Mouse (Mus musculus): ENCODE data around the gene Nat8. TPM values are rescaled to one million over a fixed set of nuclear protein-coding genes. Genes with fewer than 3 reads are reported as not detected.
"Not testable (repeated sequence)": the region's sequence is repeated elsewhere in the genome, so short reads cannot be mapped to it uniquely, and the experiment has no call there.

Nat8 gene
- polyA plus RNA-seq, 1 experiment = not detected

- Histone ChIP-seq H3ac (ENCODE audit: control insufficient read depth, insufficient read length) (no peak overlapping the region), H3K36me3 (ENCODE audit: control insufficient read depth, insufficient read depth) (no peaks in the 10 kb centered on the region), H3K27me3 (ENCODE audit: control insufficient read depth, insufficient read depth, insufficient read length) (no peaks in the 10 kb centered on the region), H3K4me3 (no peak overlapping the region), H3K4me2 (ENCODE audit: low read depth) (no peak overlapping the region), H3K79me2 (ENCODE audit: control insufficient read depth, insufficient read depth) (no peaks in the 10 kb centered on the region)
- no peak for TF ChIP-seq CEBPB (IDR thresholded peaks at IDR 0.05; ENCODE audit: insufficient read depth, poor library complexity, severe bottlenecking)
- TF ChIP-seq TCF3 (IDR thresholded peaks at IDR 0.05; ENCODE audit: insufficient read length, low read depth) = no peak
- TF ChIP-seq POLR2A (IDR thresholded peaks at IDR 0.05; ENCODE audit: insufficient read length, low read depth) = no peak
- TF ChIP-seq POLR2AphosphoS2 (IDR thresholded peaks at IDR 0.05; ENCODE audit: insufficient read length, low read depth) = no peak
- no peak for TF ChIP-seq SRF (IDR thresholded peaks at IDR 0.05; ENCODE audit: control insufficient read depth, insufficient read length, low read depth)
- no peak for TF ChIP-seq MAX (IDR thresholded peaks at IDR 0.05; ENCODE audit: low read depth)
- TF ChIP-seq MYOG (IDR thresholded peaks at IDR 0.05; ENCODE audit: control insufficient read depth in 1 of 3, insufficient read depth in 1 of 3, insufficient read length in 2 of 3, low read depth in 2 of 3) = no peak
Measured at GRCm38 (mm10) chr6:85822286-85822685, 9.6 kb downstream of the Nat8 start.

GRCm38 (mm10) chr6:85820837-85821236 lies 11.0 kb downstream of the Nat8 start, which contains the start of the genes Nat8f6 and Nat8f5:
Gene Nat8f6 (minus strand): TSS chr6:85820954.
Gene Nat8f5 (minus strand): TSS chr6:85820972.
- H3K27me3 ChIP-seq (ENCODE audit: control insufficient read depth, insufficient read depth, insufficient read length) = no peaks in the 10 kb centered on the region
- H3ac ChIP-seq (ENCODE audit: control insufficient read depth, insufficient read length) = no peak within 1 kb of the TSS
- no peaks in the 10 kb centered on the region for H3K36me3 ChIP-seq (ENCODE audit: control insufficient read depth, insufficient read depth)
- no peak within 1 kb of the TSS for H3K4me3 ChIP-seq
- no peaks in the 10 kb centered on the region for H3K79me2 ChIP-seq (ENCODE audit: control insufficient read depth, insufficient read depth)
- TF ChIP-seq MAX (IDR thresholded peaks at IDR 0.05; ENCODE audit: low read depth) = no peak
- TF ChIP-seq USF1 (IDR thresholded peaks at IDR 0.05; ENCODE audit: low read depth) = no peak
- TF ChIP-seq TCF12 (IDR thresholded peaks at IDR 0.05; ENCODE audit: insufficient read depth, poor library complexity, severe bottlenecking) = no peak
- no peak for TF ChIP-seq MYOD1 (IDR thresholded peaks at IDR 0.05; ENCODE audit: control insufficient read depth in 1 of 3, insufficient read length in 2 of 3, low read depth in 2 of 3)
- no peak for TF ChIP-seq POLR2AphosphoS2 (IDR thresholded peaks at IDR 0.05; ENCODE audit: insufficient read length, low read depth)
- no peak for TF ChIP-seq SRF (IDR thresholded peaks at IDR 0.05; ENCODE audit: control insufficient read depth, insufficient read length, low read depth)
- no peak for TF ChIP-seq E2F4 (IDR thresholded peaks at IDR 0.05; ENCODE audit: insufficient read depth)
- no peak for TF ChIP-seq TCF3 (IDR thresholded peaks at IDR 0.05; ENCODE audit: insufficient read length, low read depth)
- no peak for TF ChIP-seq REST (IDR thresholded peaks at IDR 0.05; ENCODE audit: insufficient read depth, insufficient read length)
- TF ChIP-seq POLR2A (IDR thresholded peaks at IDR 0.05; ENCODE audit: insufficient read length, low read depth) = no peak
- no peak for TF ChIP-seq MYOG (IDR thresholded peaks at IDR 0.05; ENCODE audit: control insufficient read depth in 1 of 3, insufficient read depth in 1 of 3, insufficient read length in 2 of 3, low read depth in 2 of 3)
- no peak for TF ChIP-seq CEBPB (IDR thresholded peaks at IDR 0.05; ENCODE audit: insufficient read depth, poor library complexity, severe bottlenecking)
- no peak within 1 kb of the TSS for H3K4me2 ChIP-seq (ENCODE audit: low read depth)

GRCm38 (mm10) chr6:85818338-85818737 lies 13.5 kb downstream of the Nat8 start:
- Histone ChIP-seq H3K4me3 (no peak overlapping the region), H3K79me2 (ENCODE audit: control insufficient read depth, insufficient read depth) (no peaks in the 10 kb centered on the region), H3K36me3 (ENCODE audit: control insufficient read depth, insufficient read depth) (no peaks in the 10 kb centered on the region), H3ac (ENCODE audit: control insufficient read depth, insufficient read length) (no peak overlapping the region), H3K4me2 (ENCODE audit: low read depth) (no peak overlapping the region), H3K27me3 (ENCODE audit: control insufficient read depth, insufficient read depth, insufficient read length) (no peaks in the 10 kb centered on the region)
- TF ChIP-seq MYOD1 (IDR thresholded peaks at IDR 0.05; ENCODE audit: control insufficient read depth in 1 of 3, insufficient read length in 2 of 3, low read depth in 2 of 3) = no peak
- TF ChIP-seq MAX (IDR thresholded peaks at IDR 0.05; ENCODE audit: low read depth) = no peak
- TF ChIP-seq TCF3 (IDR thresholded peaks at IDR 0.05; ENCODE audit: insufficient read length, low read depth) = no peak
- no peak for TF ChIP-seq CEBPB (IDR thresholded peaks at IDR 0.05; ENCODE audit: insufficient read depth, poor library complexity, severe bottlenecking)
- TF ChIP-seq SRF (IDR thresholded peaks at IDR 0.05; ENCODE audit: control insufficient read depth, insufficient read length, low read depth) = no peak
- no peak for TF ChIP-seq MYOG (IDR thresholded peaks at IDR 0.05; ENCODE audit: control insufficient read depth in 1 of 3, insufficient read depth in 1 of 3, insufficient read length in 2 of 3, low read depth in 2 of 3)
- TF ChIP-seq POLR2A (IDR thresholded peaks at IDR 0.05; ENCODE audit: insufficient read length, low read depth) = no peak
- TF ChIP-seq USF1 (IDR thresholded peaks at IDR 0.05; ENCODE audit: low read depth) = no peak
- TF ChIP-seq TCF12 (IDR thresholded peaks at IDR 0.05; ENCODE audit: insufficient read depth, poor library complexity, severe bottlenecking) = no peak
- no peak for TF ChIP-seq E2F4 (IDR thresholded peaks at IDR 0.05; ENCODE audit: insufficient read depth)
- no peak for TF ChIP-seq POLR2AphosphoS2 (IDR thresholded peaks at IDR 0.05; ENCODE audit: insufficient read length, low read depth)
- TF ChIP-seq REST (IDR thresholded peaks at IDR 0.05; ENCODE audit: insufficient read depth, insufficient read length) = no peak

- Histone ChIP-seq H3K36me3 (ENCODE audit: control insufficient read depth, insufficient read depth) (no peaks in the 10 kb centered on the region), H3K27me3 (ENCODE audit: control insufficient read depth, insufficient read depth, insufficient read length) (no peaks in the 10 kb centered on the region), H3K4me2 (ENCODE audit: low read depth) (no peak overlapping the region), H3K79me2 (ENCODE audit: control insufficient read depth, insufficient read depth) (no peaks in the 10 kb centered on the region), H3K4me3 (no peak overlapping the region), H3ac (ENCODE audit: control insufficient read depth, insufficient read length) (no peak overlapping the region)
- TF ChIP-seq POLR2AphosphoS2 (IDR thresholded peaks at IDR 0.05; ENCODE audit: insufficient read length, low read depth) (no peak), CEBPB (IDR thresholded peaks at IDR 0.05; ENCODE audit: insufficient read depth, poor library complexity, severe bottlenecking) (no peak), TCF12 (IDR thresholded peaks at IDR 0.05; ENCODE audit: insufficient read depth, poor library complexity, severe bottlenecking) (no peak), TCF3 (IDR thresholded peaks at IDR 0.05; ENCODE audit: insufficient read length, low read depth) (no peak), MYOG (IDR thresholded peaks at IDR 0.05; ENCODE audit: control insufficient read depth in 1 of 3, insufficient read depth in 1 of 3, insufficient read length in 2 of 3, low read depth in 2 of 3) (no peak), REST (IDR thresholded peaks at IDR 0.05; ENCODE audit: insufficient read depth, insufficient read length) (no peak), POLR2A (IDR thresholded peaks at IDR 0.05; ENCODE audit: insufficient read length, low read depth) (no peak), E2F4 (IDR thresholded peaks at IDR 0.05; ENCODE audit: insufficient read depth) (no peak), MYOD1 (IDR thresholded peaks at IDR 0.05; ENCODE audit: control insufficient read depth in 1 of 3, insufficient read length in 2 of 3, low read depth in 2 of 3) (no peak), USF1 (IDR thresholded peaks at IDR 0.05; ENCODE audit: low read depth) (no peak), SRF (IDR thresholded peaks at IDR 0.05; ENCODE audit: control insufficient read depth, insufficient read length, low read depth) (no peak), MAX (IDR thresholded peaks at IDR 0.05; ENCODE audit: low read depth) (no peak)
Measured at GRCm38 (mm10) chr6:85813339-85813738, 18.5 kb downstream of the Nat8 start.

- not testable (repeated sequence) for H3K36me3 ChIP-seq (ENCODE audit: control insufficient read depth, insufficient read depth); H3K27me3 ChIP-seq (ENCODE audit: control insufficient read depth, insufficient read depth, insufficient read length); H3K79me2 ChIP-seq (ENCODE audit: control insufficient read depth, insufficient read depth); H3K4me2 ChIP-seq (ENCODE audit: low read depth); H3K4me3 ChIP-seq; H3ac ChIP-seq (ENCODE audit: control insufficient read depth, insufficient read length)
Measured at GRCm38 (mm10) chr6:85810942-85811537, 20.8 kb downstream of the Nat8 start.

- not testable (repeated sequence) for H3K4me2 ChIP-seq (ENCODE audit: low read depth); H3K4me3 ChIP-seq; H3K36me3 ChIP-seq (ENCODE audit: control insufficient read depth, insufficient read depth); H3ac ChIP-seq (ENCODE audit: control insufficient read depth, insufficient read length); H3K27me3 ChIP-seq (ENCODE audit: control insufficient read depth, insufficient read depth, insufficient read length); H3K79me2 ChIP-seq (ENCODE audit: control insufficient read depth, insufficient read depth)
Measured at GRCm38 (mm10) chr6:85810514-85810913, 21.4 kb downstream of the Nat8 start.

- not testable (repeated sequence) for H3K27me3 ChIP-seq (ENCODE audit: control insufficient read depth, insufficient read depth, insufficient read length); H3K4me2 ChIP-seq (ENCODE audit: low read depth); H3K79me2 ChIP-seq (ENCODE audit: control insufficient read depth, insufficient read depth); H3K4me3 ChIP-seq; H3ac ChIP-seq (ENCODE audit: control insufficient read depth, insufficient read length); H3K36me3 ChIP-seq (ENCODE audit: control insufficient read depth, insufficient read depth)
Measured at GRCm38 (mm10) chr6:85809784-85810183, 22.1 kb downstream of the Nat8 start.
